Mouse (Mus musculus): ENCODE results near the gene Emilin1. TPM values are rescaled to one million over a fixed set of nuclear protein-coding genes. Genes with fewer than 3 reads are reported as not detected.

The Emilin1 gene
- total and polyA plus RNA-seq, 3 experiments = 0.11 to 0.63 (median 0.34) TPM

- peaks cover 0 to 3% of the 10 kb centered on the region in 2 experiments for H3K36me3 ChIP-seq (replicated peaks in 1 of 2; ENCODE audit: control insufficient read depth in 1 of 2, insufficient read depth in 1 of 2, low read length in 1 of 2)
- TF ChIP-seq TCF12 (IDR thresholded peaks at IDR 0.05; ENCODE audit: low read depth, low read length) = no peak
- no peak for TF ChIP-seq SIN3A (IDR thresholded peaks at IDR 0.05; ENCODE audit: low read length)
- no peak for TF ChIP-seq E2F4 (IDR thresholded peaks at IDR 0.05; ENCODE audit: insufficient replicate concordance, low read depth, low read length)
- no peak for TF ChIP-seq HCFC1 (IDR thresholded peaks at IDR 0.05; ENCODE audit: low read depth, low read length)
- no peak for TF ChIP-seq CTCF (conservative IDR thresholded peaks at IDR 0.05 in 1 of 2, IDR thresholded peaks at IDR 0.05 in 1 of 2; ENCODE audit: low read depth in 2 of 2, low read length in 2 of 2)
- no peak for TF ChIP-seq BHLHE40 (IDR thresholded peaks at IDR 0.05; ENCODE audit: low read depth, low read length)
- H3K4me1 ChIP-seq (ENCODE audit: control insufficient read depth in 1 of 2, insufficient read depth in 2 of 2) = peaks cover 21 to 44% of the 10 kb centered on the region in 2 experiments
- DNase-seq (ENCODE audit: extremely low read depth) = no peak
- H3K9me3 ChIP-seq (replicated peaks; ENCODE audit: low read length) = no peaks in the 10 kb centered on the region
- no peak overlapping the region for H3K27ac ChIP-seq (ENCODE audit: insufficient read depth, low read depth)
- no peak overlapping the region for H3K4me2 ChIP-seq (ENCODE audit: insufficient read depth, low read depth, poor library complexity, severe bottlenecking)
- H3K27me3 ChIP-seq (replicated peaks) = peaks cover 2% of the 10 kb centered on the region
- H3K9ac ChIP-seq (ENCODE audit: insufficient read depth, low read depth) = no peak overlapping the region
- no peak overlapping the region for H3K4me3 ChIP-seq (replicated peaks in 1 of 3; ENCODE audit: low read depth in 2 of 3, low read length in 2 of 3, poor library complexity in 1 of 3)
- dilution Hi-C loops (cut with MboI; ENCODE audit: extremely low pct_ligation_motif_present, extremely low pct_unique_long_range_greater_than_20kb, low sequenced_read_pairs) = no loop called here
- in situ Hi-C loops (cut with MboI; ENCODE audit: low pct_ligation_motif_present, low pct_unique_long_range_greater_than_20kb, low sequenced_read_pairs) = no loop called here
- no peaks in the 10 kb centered on the region for H3K79me2 ChIP-seq (replicated peaks; ENCODE audit: control insufficient read depth, extremely low read depth, insufficient read depth, poor library complexity, severe bottlenecking)
Measured at GRCm38 (mm10) chr5:30864322-30864721, 48.9 kb upstream of the Emilin1 start.

- H3K27ac ChIP-seq (ENCODE audit: insufficient read depth, low read depth) = no peak overlapping the region
- TF ChIP-seq E2F4 (IDR thresholded peaks at IDR 0.05; ENCODE audit: insufficient replicate concordance, low read depth, low read length) = no peak
- TF ChIP-seq IRF4 (IDR thresholded peaks at IDR 0.05; ENCODE audit: low read depth, low read length) = peak; percentile 68
- no peak for TF ChIP-seq JUND (conservative IDR thresholded peaks at IDR 0.05; ENCODE audit: low read depth, low read length)
- TF ChIP-seq POLR2AphosphoS2 (IDR thresholded peaks at IDR 0.05; ENCODE audit: low read depth, low read length) = no peak
- no peak for TF ChIP-seq UBTF (IDR thresholded peaks at IDR 0.05; ENCODE audit: low read depth, low read length)
- TF ChIP-seq MAX (IDR thresholded peaks at IDR 0.05; ENCODE audit: low read length) = peak; percentile 63
- TF ChIP-seq TCF12 (IDR thresholded peaks at IDR 0.05; ENCODE audit: low read depth, low read length) = peak; percentile 86
- no peak for TF ChIP-seq RCOR1 (conservative IDR thresholded peaks at IDR 0.05; ENCODE audit: low read depth, low read length)
- TF ChIP-seq POLR2A (IDR thresholded peaks at IDR 0.05; ENCODE audit: low read depth, low read length) = no peak
- TF ChIP-seq TBP (conservative IDR thresholded peaks at IDR 0.05; ENCODE audit: low read depth, low read length) = no peak
- TF ChIP-seq SMC3 (IDR thresholded peaks at IDR 0.05; ENCODE audit: low read depth, low read length) = no peak
- TF ChIP-seq KAT2A (IDR thresholded peaks at IDR 0.05; ENCODE audit: insufficient replicate concordance, low read length) = no peak
- no peak for TF ChIP-seq CHD2 (IDR thresholded peaks at IDR 0.05; ENCODE audit: low read length)
- TF ChIP-seq GABPA (IDR thresholded peaks at IDR 0.05; ENCODE audit: insufficient replicate concordance, low read depth, low read length) = no peak
- no peak for TF ChIP-seq MEF2A (IDR thresholded peaks at IDR 0.05; ENCODE audit: borderline replicate concordance, low read depth, low read length)
- TF ChIP-seq BHLHE40 (IDR thresholded peaks at IDR 0.05; ENCODE audit: low read depth, low read length) = peak; percentile 99
- no peak for TF ChIP-seq NRF1 (IDR thresholded peaks at IDR 0.05; ENCODE audit: low read depth, low read length)
- no peak for TF ChIP-seq JUN (IDR thresholded peaks at IDR 0.05; ENCODE audit: insufficient read depth, low read depth, low read length)
- TF ChIP-seq PAX5 (IDR thresholded peaks at IDR 0.05; ENCODE audit: low read length) = no peak
- no peak for TF ChIP-seq ZC3H11A (IDR thresholded peaks at IDR 0.05; ENCODE audit: low read depth, low read length)
- TF ChIP-seq MAZ (IDR thresholded peaks at IDR 0.05; ENCODE audit: low read depth, low read length) = 0 out of 2 replicates have a peak, but pooled peaks have one; percentile 25
- TF ChIP-seq SIN3A (IDR thresholded peaks at IDR 0.05; ENCODE audit: low read length) = peak; percentile 82
- TF ChIP-seq CTCF (conservative IDR thresholded peaks at IDR 0.05 in 1 of 2, IDR thresholded peaks at IDR 0.05 in 1 of 2; ENCODE audit: low read depth in 2 of 2, low read length in 2 of 2) = no peak
- TF ChIP-seq ZNF384 (IDR thresholded peaks at IDR 0.05; ENCODE audit: low read depth, low read length) = no peak
- no peak for TF ChIP-seq ZKSCAN1 (IDR thresholded peaks at IDR 0.05; ENCODE audit: borderline replicate concordance, low read depth, low read length)
- peak; percentile 75; the same call in 1 of the 2 replicates for TF ChIP-seq MYC (IDR thresholded peaks at IDR 0.05; ENCODE audit: low read depth, low read length)
- TF ChIP-seq USF2 (conservative IDR thresholded peaks at IDR 0.05; ENCODE audit: low read depth, low read length) = no peak
- TF ChIP-seq EP300 (IDR thresholded peaks at IDR 0.05; ENCODE audit: low read length) = peak; percentile 79
- TF ChIP-seq MXI1 (IDR thresholded peaks at IDR 0.05; ENCODE audit: low read depth, low read length) = no peak
- no peak for TF ChIP-seq RAD21 (IDR thresholded peaks at IDR 0.05; ENCODE audit: low read depth, low read length)
- TF ChIP-seq HCFC1 (IDR thresholded peaks at IDR 0.05; ENCODE audit: low read depth, low read length) = no peak
- TF ChIP-seq ZMIZ1 (IDR thresholded peaks at IDR 0.05; ENCODE audit: low read depth, low read length) = no peak
Measured at GRCm38 (mm10) chr5:30866871-30867270, 46.3 kb upstream of the Emilin1 start.

More at GRCm38 (mm10) chr5:30866871-30867270, 46.3 kb upstream of the Emilin1 start:
- in situ Hi-C loops (cut with MboI; ENCODE audit: low pct_ligation_motif_present, low pct_unique_long_range_greater_than_20kb, low sequenced_read_pairs) (no loop called here), dilution Hi-C loops (cut with MboI; ENCODE audit: extremely low pct_ligation_motif_present, extremely low pct_unique_long_range_greater_than_20kb, low sequenced_read_pairs) (no loop called here)
- Histone ChIP-seq H3K27me3 (replicated peaks) (no peaks in the 10 kb centered on the region), H3K4me2 (ENCODE audit: insufficient read depth, low read depth, poor library complexity, severe bottlenecking) (no peak overlapping the region), H3K4me1 (ENCODE audit: control insufficient read depth in 1 of 2, insufficient read depth in 2 of 2) (peaks cover 21 to 54% of the 10 kb centered on the region in 2 experiments), H3K9me3 (replicated peaks; ENCODE audit: low read length) (no peaks in the 10 kb centered on the region), H3K79me2 (replicated peaks; ENCODE audit: control insufficient read depth, extremely low read depth, insufficient read depth, poor library complexity, severe bottlenecking) (peaks cover 9% of the 10 kb centered on the region), H3K4me3 (replicated peaks in 1 of 3; ENCODE audit: low read depth in 2 of 3, low read length in 2 of 3, poor library complexity in 1 of 3) (no peak overlapping the region), H3K36me3 (replicated peaks in 1 of 2; ENCODE audit: control insufficient read depth in 1 of 2, insufficient read depth in 1 of 2, low read length in 1 of 2) (peaks cover 9 to 15% of the 10 kb centered on the region in 2 experiments), H3K9ac (ENCODE audit: insufficient read depth, low read depth) (no peak overlapping the region)
- peak; percentile 64 for DNase-seq (ENCODE audit: extremely low read depth)

Data from CH12.LX (cell line).